Mouse (Mus musculus) heart, embryonic 13.5 days (tissue): ENCODE measurements around the gene Nosip. TPM values are rescaled to one million over a fixed set of nuclear protein-coding genes. Genes with fewer than 3 reads are reported as not detected.
A peak's percentile ranks its signal among the peaks of the same experiment; 100 is the strongest.
"Not testable (repeated sequence)": the region's sequence is repeated elsewhere in the genome, so short reads cannot be mapped to it uniquely, and the experiment has no call there.

ENCODE experiments used
- ATAC-seq: fragments of 200-750 bp; cut with Nextera tagmentation; 2 replicates; pipeline ENCODE4 v1.8.0; 2017; ENCODE audit warnings: moderate TSS enrichment; ENCODE audit not compliant: insufficient number of reproducible peaks, low FRiP score, low TSS enrichment; ENCODE audit errors: extremely low read depth
- H3K27ac ChIP-seq: fragments of 300-500 bp; sonication (generic); replicated peaks from 2 replicates; pipeline ENCODE4 v1.5.1; 2015; ENCODE audit warnings: moderate library complexity, mild to moderate bottlenecking, inconsistent platforms
- H3K27me3 ChIP-seq: fragments of 300-500 bp; sonication (generic); replicated peaks from 2 replicates; pipeline ENCODE4 v1.6.1; 2015; ENCODE audit warnings: mild to moderate bottlenecking, inconsistent platforms
- H3K36me3 ChIP-seq: fragments of 300-500 bp; sonication (generic); 2 replicates; pipeline ENCODE4 v1.6.1; 2015; ENCODE audit warnings: mild to moderate bottlenecking, inconsistent platforms
- H3K4me1 ChIP-seq: fragments of 300-500 bp; sonication (generic); 2 replicates; pipeline ENCODE4 v1.6.1; 2015; ENCODE audit warnings: inconsistent platforms
- H3K4me2 ChIP-seq: fragments of 300-500 bp; sonication (generic); 2 replicates; pipeline ENCODE4 v1.6.1; 2015; ENCODE audit warnings: inconsistent platforms, mild to moderate bottlenecking, moderate library complexity
- H3K4me3 ChIP-seq: fragments of 300-500 bp; sonication (generic); 2 replicates; pipeline ENCODE4 v1.5.1; 2015; ENCODE audit warnings: moderate library complexity, mild to moderate bottlenecking, inconsistent platforms
- H3K9ac ChIP-seq: fragments of 300-500 bp; sonication (generic); 2 replicates; pipeline ENCODE4 v1.6.1; 2015; ENCODE audit warnings: inconsistent platforms, mild to moderate bottlenecking, moderate library complexity
- H3K9me3 ChIP-seq: fragments of 300-500 bp; sonication (generic); 2 replicates; pipeline ENCODE4 v1.6.1; 2016; ENCODE audit warnings: inconsistent platforms
- WGBS: fragments of 180-500 bp; shearing (Covaris S2); methylation state at CpG from one replicate; pipeline ENCODE4 v1.1.7; 2015; ENCODE audit warnings: mixed read lengths; 5-methylcytosine and 5-hydroxymethylcytosine counted together
- polyA plus RNA-seq: library from polyadenylated mRNA; unstranded; fragments of >200 nt; fragmentation: Nextera tagmentation; extraction: Ambion mirVana; gene quantifications from 2 replicates; pipeline ENCODE4 v1.2.1, GENCODE M21; 2015

Gene Nosip
- polyA plus RNA-seq, 1 experiment from 2014 or later = 46.6 TPM

DNA sequence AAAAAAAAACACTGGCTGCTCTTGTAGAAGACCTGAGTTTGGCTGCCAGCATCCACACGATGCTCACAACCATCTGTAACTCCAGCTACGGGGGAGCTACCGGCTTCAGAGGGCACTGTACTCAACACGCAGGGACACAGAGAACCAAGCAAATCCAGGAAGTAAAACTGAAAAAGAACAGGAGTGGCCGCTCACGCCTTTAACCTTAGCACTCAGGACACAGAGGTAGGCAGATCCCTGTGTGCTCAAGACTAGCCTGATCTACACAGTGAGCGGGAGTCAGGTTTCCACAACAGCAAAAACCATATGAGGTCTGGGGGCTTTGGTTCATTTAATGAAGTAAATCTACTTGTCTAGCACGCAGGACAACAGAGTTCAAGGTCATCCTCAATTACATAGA, 43.3 kb downstream of the Nosip start:
- Histone ChIP-seq H3K27ac (no peak overlapping the region), H3K36me3 (no peaks in the 10 kb centered on the region), H3K4me1 (peaks cover 26% of the 10 kb centered on the region), H3K9me3 (no peaks in the 10 kb centered on the region), H3K9ac (no peak overlapping the region), H3K4me3 (no peak overlapping the region), H3K4me2 (no peak overlapping the region), H3K27me3 (no peaks in the 10 kb centered on the region)
- no peak for ATAC-seq
- 71% methylated on average over 8 of the region's 8 CpGs for WGBS

DNA sequence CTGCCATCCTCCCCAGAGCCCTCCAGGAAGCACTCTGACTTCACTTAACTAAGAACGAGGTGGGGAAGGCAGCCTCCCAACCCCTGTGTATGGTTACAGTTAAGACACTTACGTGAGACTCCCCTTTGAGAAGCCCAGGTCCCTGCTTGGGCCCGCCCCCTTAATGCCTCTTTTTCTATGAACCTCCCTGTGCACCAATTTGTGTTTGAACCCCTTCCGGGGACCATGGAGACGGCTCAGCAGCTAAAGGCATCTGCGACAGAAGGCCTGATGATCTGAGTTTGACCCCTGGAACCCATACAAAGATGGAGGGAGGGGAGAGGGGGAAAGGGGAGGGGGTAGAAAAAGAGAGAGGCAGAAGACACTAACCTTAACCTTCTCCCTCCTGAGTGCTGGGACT, 44.2 kb downstream of the Nosip start:
- whole genome bisulfite sequencing = 68% methylated on average over 6 of the region's 6 CpGs
- H3K4me1 ChIP-seq = peaks cover 26% of the 10 kb centered on the region
- H3K9ac ChIP-seq = no peak overlapping the region
- no peaks in the 10 kb centered on the region for H3K27me3 ChIP-seq
- no peak overlapping the region for H3K27ac ChIP-seq
- no peaks in the 10 kb centered on the region for H3K9me3 ChIP-seq
- H3K36me3 ChIP-seq = no peaks in the 10 kb centered on the region
- H3K4me2 ChIP-seq = no peak overlapping the region
- ATAC-seq = no peak
- no peak overlapping the region for H3K4me3 ChIP-seq

DNA sequence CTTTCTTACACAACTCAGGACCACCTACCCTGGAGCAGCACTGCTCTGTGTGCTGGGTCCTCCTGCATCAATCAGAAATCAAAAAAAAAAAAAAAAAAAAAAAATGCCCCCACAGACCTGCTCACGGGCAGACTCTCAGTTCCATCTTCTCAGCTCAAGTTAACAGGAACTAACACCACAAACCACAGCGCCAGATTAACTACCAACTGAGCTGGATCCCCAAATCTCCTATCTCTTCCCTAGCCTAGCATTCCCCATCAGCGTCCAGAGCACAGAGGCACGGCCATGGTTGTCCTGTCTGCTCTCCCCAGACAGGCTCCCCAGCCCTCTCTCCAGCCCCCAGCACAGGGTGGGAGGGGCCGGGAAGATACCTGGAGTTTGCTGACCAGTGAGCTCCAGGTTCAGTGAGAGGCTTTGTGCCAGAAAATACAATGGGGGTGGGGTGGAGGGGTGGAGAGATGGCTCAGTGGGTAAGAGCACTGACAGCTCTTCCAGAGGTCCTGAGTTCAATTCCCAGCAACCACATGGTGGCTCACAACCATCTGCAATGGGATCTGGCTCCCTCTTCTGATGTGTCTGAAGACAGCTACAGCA, 44.9 kb downstream of the Nosip start:
- no peak overlapping the region for H3K27ac ChIP-seq
- H3K4me2 ChIP-seq = no peak overlapping the region
- no peak for ATAC-seq
- no peaks in the 10 kb centered on the region for H3K9me3 ChIP-seq
- no peaks in the 10 kb centered on the region for H3K27me3 ChIP-seq
- H3K9ac ChIP-seq = no peak overlapping the region
- 42% methylated on average over 5 of the region's 5 CpGs for WGBS
- H3K4me3 ChIP-seq = no peak overlapping the region
- H3K36me3 ChIP-seq = no peaks in the 10 kb centered on the region
- H3K4me1 ChIP-seq = peaks cover 23% of the 10 kb centered on the region

DNA sequence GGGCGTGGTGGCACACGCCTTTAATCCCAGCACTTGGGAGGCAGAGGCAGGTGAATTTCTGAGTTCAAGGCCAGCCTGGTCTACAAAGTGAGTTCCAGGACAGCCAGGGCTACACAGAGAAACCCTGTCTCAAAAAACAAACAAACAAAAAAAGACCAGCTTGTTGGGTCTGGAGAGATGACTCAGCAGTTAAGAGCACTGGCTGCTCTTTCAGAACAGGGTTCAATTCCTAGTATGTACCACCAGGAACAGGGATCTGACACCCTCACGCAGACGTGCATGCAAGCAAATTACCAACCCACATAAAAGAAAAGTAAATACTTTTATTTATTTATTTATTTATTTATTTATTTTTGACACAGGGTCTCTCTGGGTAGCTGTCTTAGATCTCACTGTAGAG, 47.9 kb downstream of the Nosip start:
- H3K27me3 ChIP-seq, H3K36me3 ChIP-seq, H3K9ac ChIP-seq, H3K9me3 ChIP-seq, H3K27ac ChIP-seq, H3K4me3 ChIP-seq, H3K4me2 ChIP-seq, ATAC-seq: not testable (repeated sequence)
- 84% methylated on average over 4 of the region's 4 CpGs for WGBS
- peaks cover 18% of the 10 kb centered on the region for H3K4me1 ChIP-seq

DNA sequence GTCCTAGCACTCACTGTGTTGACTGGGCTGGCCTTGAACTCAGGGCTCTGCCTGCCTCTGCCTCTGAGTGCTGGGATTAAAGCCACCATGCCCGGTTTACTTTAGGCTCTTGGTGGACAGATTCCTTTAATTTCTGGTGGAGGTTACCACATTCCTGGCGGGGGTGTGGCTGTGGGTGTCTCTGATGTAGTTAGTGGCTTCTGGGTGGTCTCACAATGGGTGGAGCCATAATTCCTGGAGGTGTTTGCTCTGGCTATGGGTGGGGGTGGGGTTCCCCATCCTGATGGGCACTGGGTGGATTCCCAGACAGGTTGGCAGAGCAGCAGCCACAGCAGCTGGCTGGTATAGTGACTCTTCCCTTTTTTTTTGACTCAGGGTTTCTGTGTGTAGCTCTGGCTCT, 49.7 kb downstream of the Nosip start:
- Histone ChIP-seq H3K4me2 (no peak overlapping the region), H3K4me3 (no peak overlapping the region), H3K27ac (no peak overlapping the region), H3K27me3 (no peaks in the 10 kb centered on the region), H3K9me3 (no peaks in the 10 kb centered on the region), H3K36me3 (no peaks in the 10 kb centered on the region), H3K9ac (no peak overlapping the region), H3K4me1 (peaks cover 25% of the 10 kb centered on the region)
- ATAC-seq = no peak
- 55% methylated on average over 2 of the region's 2 CpGs for WGBS

DNA sequence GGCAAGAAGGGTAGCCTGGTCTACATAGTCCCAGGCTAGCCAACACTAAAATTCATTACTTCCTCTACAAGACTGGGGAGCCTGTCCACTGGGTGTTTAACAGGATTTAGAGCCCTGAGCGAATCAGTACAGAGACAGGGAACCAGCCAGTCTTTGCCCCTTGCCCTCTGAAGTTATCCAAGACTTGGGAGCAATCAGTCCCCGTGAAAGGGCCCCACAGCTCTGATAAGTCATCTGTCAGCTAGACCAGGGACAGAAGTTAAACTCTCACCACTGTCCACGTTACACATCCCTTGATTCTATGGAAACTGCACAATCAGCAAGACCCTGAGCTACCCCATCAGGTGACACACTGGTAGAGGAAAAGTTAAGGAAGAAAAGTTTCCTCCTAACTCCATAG, 50.3 kb downstream of the Nosip start:
- no peak overlapping the region for H3K27ac ChIP-seq
- H3K4me3 ChIP-seq = no peak overlapping the region
- H3K4me1 ChIP-seq = peaks cover 26% of the 10 kb centered on the region
- no peak overlapping the region for H3K4me2 ChIP-seq
- no peaks in the 10 kb centered on the region for H3K36me3 ChIP-seq
- H3K9ac ChIP-seq = no peak overlapping the region
- H3K9me3 ChIP-seq = no peaks in the 10 kb centered on the region
- 48% methylated on average over 3 of the region's 3 CpGs for WGBS
- no peak for ATAC-seq
- H3K27me3 ChIP-seq = no peaks in the 10 kb centered on the region

DNA sequence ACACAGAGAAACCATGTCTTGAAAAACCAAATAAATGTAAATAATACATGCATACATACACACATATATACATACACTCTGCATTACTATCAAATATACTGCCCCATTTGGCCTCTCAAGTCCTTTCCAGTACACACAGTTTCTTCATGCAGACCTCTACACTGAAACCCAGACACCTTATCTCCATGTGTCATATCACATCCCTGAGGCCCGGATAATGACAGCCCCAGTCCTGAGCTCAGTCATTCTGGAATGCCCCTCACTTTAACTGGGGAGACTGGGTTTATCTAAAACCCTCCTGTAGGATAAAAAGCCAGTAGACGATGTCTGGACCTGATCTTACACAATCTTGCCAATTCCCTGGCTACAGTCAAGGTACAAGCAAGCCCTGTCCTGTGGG, 51.2 kb downstream of the Nosip start:
- peak overlapping the region; percentile 56 for H3K27ac ChIP-seq
- H3K4me1 ChIP-seq = peaks cover 34% of the 10 kb centered on the region
- H3K4me3 ChIP-seq = no peak overlapping the region
- no peaks in the 10 kb centered on the region for H3K9me3 ChIP-seq
- no peak for ATAC-seq
- 17% methylated on average over 2 of the region's 2 CpGs for WGBS
- no peaks in the 10 kb centered on the region for H3K27me3 ChIP-seq
- peaks cover 9% of the 10 kb centered on the region for H3K36me3 ChIP-seq
- no peak overlapping the region for H3K4me2 ChIP-seq
- H3K9ac ChIP-seq = no peak overlapping the region

DNA sequence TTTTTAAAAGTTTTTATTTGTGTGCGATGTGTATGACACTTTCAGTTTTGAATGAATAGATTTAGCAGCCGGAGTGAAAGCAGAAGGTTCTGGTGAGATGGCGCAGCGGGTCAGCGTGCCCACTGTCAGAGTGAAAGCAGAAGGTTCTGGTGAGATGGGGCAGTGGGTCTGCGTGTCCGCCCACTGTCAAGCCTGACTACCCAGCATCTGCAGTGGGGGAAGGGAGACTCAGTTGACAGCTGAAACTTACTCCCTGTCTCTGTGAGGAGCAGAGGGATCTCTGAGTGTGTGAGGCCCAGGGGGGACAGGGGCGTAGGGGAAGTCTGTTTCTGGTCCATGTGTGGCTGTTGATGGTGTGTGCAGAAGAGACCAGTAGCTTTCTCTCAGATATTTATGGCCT, 55.3 kb downstream of the Nosip start:
- Histone ChIP-seq H3K9ac (peak overlapping the region; percentile 35), H3K9me3 (no peaks in the 10 kb centered on the region), H3K36me3 (peaks cover 49% of the 10 kb centered on the region), H3K4me3 (no peak overlapping the region), H3K27ac (no peak overlapping the region), H3K4me1 (peaks cover 48% of the 10 kb centered on the region), H3K4me2 (no peak overlapping the region), H3K27me3 (no peaks in the 10 kb centered on the region)
- 81% methylated on average over 8 of the region's 8 CpGs for WGBS
- ATAC-seq = no peak

DNA sequence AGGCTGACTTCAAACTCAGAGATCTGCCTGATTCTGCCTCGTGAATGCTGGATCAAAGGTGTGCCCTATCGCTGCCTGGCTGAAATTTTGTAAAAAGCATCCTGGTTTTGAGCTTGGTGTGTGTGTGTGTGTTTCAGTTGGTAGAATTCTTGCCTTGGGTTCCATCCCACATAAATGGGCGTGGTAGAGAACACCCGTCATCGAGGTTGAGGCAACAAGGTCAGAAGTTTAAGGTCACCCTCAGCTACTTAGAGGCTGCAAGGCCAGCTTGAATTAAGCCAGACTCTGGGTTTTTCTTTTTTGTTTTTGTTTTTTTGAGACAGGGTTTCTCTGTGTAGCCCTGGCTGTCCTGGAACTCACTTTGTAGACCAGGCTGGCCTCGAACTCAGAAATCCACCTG, 56.1 kb downstream of the Nosip start:
- Histone ChIP-seq H3K27me3 (no peaks in the 10 kb centered on the region), H3K9me3 (no peaks in the 10 kb centered on the region), H3K27ac (no peak overlapping the region), H3K4me2 (no peak overlapping the region), H3K4me3 (no peak overlapping the region), H3K36me3 (peaks cover 56% of the 10 kb centered on the region), H3K4me1 (peaks cover 50% of the 10 kb centered on the region), H3K9ac (no peak overlapping the region)
- WGBS = 80% methylated on average over 6 of the region's 6 CpGs
- no peak for ATAC-seq

DNA sequence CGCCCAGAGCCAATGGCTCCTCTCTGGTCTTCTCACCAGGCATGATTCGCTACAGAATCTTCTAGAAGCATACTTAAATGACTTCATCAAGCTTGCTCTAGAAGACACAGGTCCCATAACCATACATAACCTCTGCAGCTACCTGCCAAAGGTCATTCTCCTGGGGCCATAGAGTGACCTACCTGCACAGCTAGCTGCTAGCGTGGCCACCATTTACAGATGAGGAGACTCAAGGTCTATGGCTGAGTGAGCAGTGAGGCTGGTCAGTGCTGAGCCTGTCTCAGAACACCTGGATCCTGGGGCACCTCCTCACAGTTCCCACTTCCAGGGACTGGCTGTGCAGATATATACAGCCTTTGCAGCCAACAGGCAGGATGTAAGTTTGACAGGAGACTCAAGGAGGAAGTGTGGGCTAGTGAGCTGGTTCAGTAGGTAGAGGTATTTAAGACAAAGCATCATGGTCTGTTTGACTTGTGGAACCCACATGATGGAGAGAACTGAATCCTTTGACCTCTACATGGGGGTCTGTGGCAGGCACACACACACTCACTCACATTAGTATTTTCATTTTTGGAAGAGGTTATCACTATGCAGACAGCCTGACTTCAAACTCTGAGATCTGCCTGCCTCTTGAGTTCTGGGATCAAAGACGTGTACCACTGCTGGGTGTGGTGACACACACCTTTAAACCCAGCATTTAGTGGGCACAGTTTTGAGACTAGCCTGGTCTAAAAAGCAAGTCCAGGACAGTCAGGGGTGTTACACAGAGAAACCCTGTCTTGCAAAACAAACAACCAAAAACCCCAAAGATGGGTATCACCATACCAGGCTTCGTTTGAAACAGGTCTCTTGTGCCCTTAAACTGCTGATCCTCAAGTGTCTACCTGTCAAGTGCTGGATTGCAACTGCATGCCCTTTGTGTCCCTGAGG, 57.8 kb downstream of the Nosip start:
- H3K4me2 ChIP-seq = no peak overlapping the region
- H3K4me1 ChIP-seq = peaks cover 47% of the 10 kb centered on the region
- H3K9me3 ChIP-seq = no peaks in the 10 kb centered on the region
- 73% methylated on average over 5 of the region's 5 CpGs for WGBS
- no peak overlapping the region for H3K4me3 ChIP-seq
- H3K27me3 ChIP-seq = no peaks in the 10 kb centered on the region
- H3K9ac ChIP-seq = 0 out of 2 replicates have a peak overlapping the region, but pooled peaks have one; percentile 16
- peaks cover 61% of the 10 kb centered on the region for H3K36me3 ChIP-seq
- no peak overlapping the region for H3K27ac ChIP-seq
- no peak for ATAC-seq

DNA sequence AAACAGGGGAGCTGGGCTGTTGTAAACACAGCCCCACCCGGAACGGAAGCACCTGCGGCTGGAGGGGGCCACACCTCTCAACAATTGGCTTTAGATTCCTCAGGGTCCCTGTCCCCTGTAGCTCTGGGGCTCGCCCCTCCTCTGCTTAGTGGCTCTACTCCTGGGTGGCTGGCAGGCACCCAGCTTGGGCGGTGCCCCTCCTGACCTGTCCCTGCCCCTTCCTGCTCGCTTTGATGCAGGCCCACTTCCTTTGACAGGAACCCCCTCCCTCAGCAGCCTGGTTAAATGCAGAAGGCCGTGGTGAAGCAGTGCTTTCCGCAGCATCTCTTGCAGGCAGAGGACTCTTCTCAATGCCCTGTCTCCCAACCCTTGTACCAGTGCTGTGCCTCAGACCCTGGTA, 59.2 kb downstream of the Nosip start:
- H3K27ac ChIP-seq = peak overlapping the region; percentile 21
- no peak for ATAC-seq
- H3K9ac ChIP-seq = peak overlapping the region; percentile 53
- H3K36me3 ChIP-seq = peaks cover 74% of the 10 kb centered on the region
- H3K4me1 ChIP-seq = peaks cover 53% of the 10 kb centered on the region
- 52% methylated on average over 7 of the region's 8 CpGs for WGBS
- H3K4me3 ChIP-seq = peak overlapping the region; percentile 5; the same call in 1 of the 2 replicates
- 0 out of 2 replicates have a peak overlapping the region, but pooled peaks have one; percentile 76 for H3K4me2 ChIP-seq
- no peaks in the 10 kb centered on the region for H3K27me3 ChIP-seq
- no peaks in the 10 kb centered on the region for H3K9me3 ChIP-seq
